ENCODE assay signal across 13 mouse cellular contexts in genomic region chr4:56375745-56376144, GRCm38 (mm10).
A peak's percentile ranks its signal among the peaks of the same experiment; 100 is the strongest.
DNase-seq lines count a peak whose midpoint lies in the region; ATAC-seq and TF ChIP-seq lines count a peak whose summit lies in the region.
"Had no signal": no experiment of that assay in that cellular context is flagged by ENCODE, and none has a peak within 500 bp of the region (broad histone marks: within the 10 kb centered on the region; RNA-seq: fewer than 3 reads in every experiment).

No protein-coding gene starts in this region.

- H3K9me3 ChIP-seq in heart, embryonic 15.5 days (replicated peaks): no peaks in the 10 kb centered on the region
- no peaks in the 10 kb centered on the region for H3K9me3 ChIP-seq in midbrain, embryonic 16.5 days (replicated peaks; ENCODE audit: control insufficient read depth, low read length, poor library complexity, severe bottlenecking)
- no peaks in the 10 kb centered on the region for H3K9me3 ChIP-seq in midbrain, embryonic 15.5 days
- no peaks in the 10 kb centered on the region for H3K9me3 ChIP-seq in stomach, postnatal 0 days (ENCODE audit: control insufficient read depth, low read length)
- no peaks in the 10 kb centered on the region for H3K9me3 ChIP-seq in forebrain, embryonic 12.5 days
- H3K9me3 ChIP-seq: embryonic facial prominence, embryonic 12.5 days; forebrain, embryonic 15.5 days; midbrain, embryonic 12.5 days had no signal

- H3K79me2 ChIP-seq in heart, adult 2 months (replicated peaks; ENCODE audit: control insufficient read depth, insufficient read depth, low read length): no peaks in the 10 kb centered on the region

- H3K4me2 ChIP-seq in heart, embryonic 15.5 days: peak overlapping the region; percentile 21; the same call in 1 of the 2 replicates
- no peak overlapping the region for H3K4me2 ChIP-seq in midbrain, embryonic 16.5 days (ENCODE audit: low read length)
- no peak overlapping the region for H3K4me2 ChIP-seq in midbrain, embryonic 15.5 days
- H3K4me2 ChIP-seq in stomach, postnatal 0 days (replicated peaks; ENCODE audit: low read depth): no peak overlapping the region
- H3K4me2 ChIP-seq in forebrain, embryonic 12.5 days: no peak overlapping the region
- H3K4me2 ChIP-seq: embryonic facial prominence, embryonic 12.5 days; forebrain, embryonic 15.5 days; liver, embryonic 11.5 days; midbrain, embryonic 12.5 days had no signal

- ATAC-seq in heart, embryonic 15.5 days (replicated peaks; ENCODE audit: insufficient number of reproducible peaks, insufficient read depth, low FRiP score, low read depth): no peak
- ATAC-seq in midbrain, embryonic 16.5 days: peak; percentile 48; the same call in 1 of the 2 replicates
- no peak for ATAC-seq in midbrain, embryonic 15.5 days (replicated peaks)
- ATAC-seq in stomach, postnatal 0 days (ENCODE audit: low FRiP score, low TSS enrichment): no peak
- no peak for ATAC-seq in forebrain, embryonic 12.5 days (ENCODE audit: low FRiP score)
- ATAC-seq: forebrain, embryonic 15.5 days had no signal

- H3K27ac ChIP-seq in heart, embryonic 15.5 days: peak overlapping the region; percentile 33; the same call in 1 of the 2 replicates
- no peak overlapping the region for H3K27ac ChIP-seq in heart, adult 2 months
- H3K27ac ChIP-seq in midbrain, embryonic 16.5 days (ENCODE audit: low read length): no peak overlapping the region
- no peak overlapping the region for H3K27ac ChIP-seq in midbrain, embryonic 15.5 days
- H3K27ac ChIP-seq in embryonic fibroblast, embryonic 13.5 days (ENCODE audit: insufficient read depth, low read length): peak overlapping the region; percentile 57; the same call in 1 of the 2 replicates
- H3K27ac ChIP-seq in stomach, postnatal 0 days (replicated peaks): 0 out of 2 replicates have a peak overlapping the region, but pooled peaks have one; percentile 8
- no peak overlapping the region for H3K27ac ChIP-seq in forebrain, embryonic 12.5 days
- H3K27ac ChIP-seq: embryonic facial prominence, embryonic 12.5 days; forebrain, embryonic 15.5 days; midbrain, embryonic 12.5 days had no signal

- H3K4me3 ChIP-seq in heart, embryonic 15.5 days: no peak overlapping the region
- no peak overlapping the region for H3K4me3 ChIP-seq in heart, adult 2 months
- no peak overlapping the region for H3K4me3 ChIP-seq in midbrain, embryonic 16.5 days (ENCODE audit: low read depth, low read length)
- no peak overlapping the region for H3K4me3 ChIP-seq in midbrain, embryonic 15.5 days
- no peak overlapping the region for H3K4me3 ChIP-seq in embryonic fibroblast, embryonic 13.5 days (ENCODE audit: insufficient read depth, low read length)
- no peak overlapping the region for H3K4me3 ChIP-seq in stomach, postnatal 0 days (ENCODE audit: low read depth, low read length)
- no peak overlapping the region for H3K4me3 ChIP-seq in forebrain, embryonic 12.5 days (replicated peaks)
- H3K4me3 ChIP-seq: embryonic facial prominence, embryonic 12.5 days; forebrain, embryonic 15.5 days; midbrain, embryonic 12.5 days had no signal

- peaks cover 9% of the 10 kb centered on the region; the same call in 1 of the 2 replicates for H3K4me1 ChIP-seq in heart, embryonic 15.5 days (replicated peaks)
- no peaks in the 10 kb centered on the region for H3K4me1 ChIP-seq in heart, adult 2 months (ENCODE audit: control insufficient read depth, insufficient read depth, low read length)
- no peaks in the 10 kb centered on the region for H3K4me1 ChIP-seq in midbrain, embryonic 16.5 days (ENCODE audit: control insufficient read depth, insufficient read depth, low read length)
- no peaks in the 10 kb centered on the region for H3K4me1 ChIP-seq in midbrain, embryonic 15.5 days
- H3K4me1 ChIP-seq in embryonic fibroblast, embryonic 13.5 days (ENCODE audit: control insufficient read depth, insufficient read depth, low read length): peaks cover 17% of the 10 kb centered on the region
- no peaks in the 10 kb centered on the region for H3K4me1 ChIP-seq in stomach, postnatal 0 days (replicated peaks; ENCODE audit: control insufficient read depth, insufficient read depth)
- H3K4me1 ChIP-seq in forebrain, embryonic 12.5 days: no peaks in the 10 kb centered on the region
- H3K4me1 ChIP-seq: forebrain, embryonic 15.5 days; midbrain, embryonic 12.5 days had no signal

- no peaks in the 10 kb centered on the region for H3K27me3 ChIP-seq in heart, embryonic 15.5 days
- no peaks in the 10 kb centered on the region for H3K27me3 ChIP-seq in heart, adult 2 months (ENCODE audit: control insufficient read depth, insufficient read depth, low read length)
- H3K27me3 ChIP-seq in midbrain, embryonic 16.5 days (ENCODE audit: control insufficient read depth, insufficient read depth, low read depth, low read length): no peaks in the 10 kb centered on the region
- no peaks in the 10 kb centered on the region for H3K27me3 ChIP-seq in midbrain, embryonic 15.5 days (replicated peaks)
- no peaks in the 10 kb centered on the region for H3K27me3 ChIP-seq in stomach, postnatal 0 days (ENCODE audit: control insufficient read depth, insufficient read depth, low read length)
- H3K27me3 ChIP-seq in forebrain, embryonic 12.5 days: no peaks in the 10 kb centered on the region
- H3K27me3 ChIP-seq: embryonic facial prominence, embryonic 12.5 days; forebrain, embryonic 15.5 days; midbrain, embryonic 12.5 days had no signal

- no peak overlapping the region for H3K9ac ChIP-seq in heart, embryonic 15.5 days
- no peak overlapping the region for H3K9ac ChIP-seq in heart, adult 2 months (ENCODE audit: low read depth, low read length)
- H3K9ac ChIP-seq in midbrain, embryonic 16.5 days (ENCODE audit: low read depth, low read length): no peak overlapping the region
- no peak overlapping the region for H3K9ac ChIP-seq in midbrain, embryonic 15.5 days
- H3K9ac ChIP-seq in stomach, postnatal 0 days (ENCODE audit: low read length): no peak overlapping the region
- no peak overlapping the region for H3K9ac ChIP-seq in forebrain, embryonic 12.5 days
- H3K9ac ChIP-seq: embryonic facial prominence, embryonic 12.5 days; forebrain, embryonic 15.5 days; midbrain, embryonic 12.5 days had no signal

- no peak for TF ChIP-seq EP300 in heart, adult 2 months (IDR thresholded peaks at IDR 0.05; ENCODE audit: insufficient read depth, low read depth, low read length)
- no peak for TF ChIP-seq EP300 in stomach, postnatal 0 days (optimal IDR thresholded peaks at IDR 0.05)

- TF ChIP-seq CTCF in heart, adult 2 months (IDR thresholded peaks at IDR 0.05): no peak
- TF ChIP-seq CTCF in embryonic fibroblast, embryonic 13.5 days (IDR thresholded peaks at IDR 0.05; ENCODE audit: borderline replicate concordance, insufficient read depth, low read length): no peak
- no peak for TF ChIP-seq CTCF in stomach, postnatal 0 days (IDR thresholded peaks at IDR 0.05; ENCODE audit: low read depth)

- intact Hi-C loops in heart, adult 2 months (cut with DNase I): no loop called here

- TF ChIP-seq POLR2A in heart, adult 2 months (IDR thresholded peaks at IDR 0.05; ENCODE audit: insufficient read depth, low read depth, low read length): no peak
- TF ChIP-seq POLR2A in embryonic fibroblast, embryonic 13.5 days (IDR thresholded peaks at IDR 0.05; ENCODE audit: low read depth, low read length): no peak

- no peak for DNase-seq in heart, adult 2 months
- DNase-seq in stomach, postnatal 0 days (ENCODE audit: low spot score): no peak
- DNase-seq: kidney, adult 9 months; lung, postnatal 10 days had no signal

- WGBS in heart, embryonic 15.5 days: 20% methylated on average over 5 of the region's 5 CpGs
- 51% methylated on average over 5 of the region's 5 CpGs for WGBS in heart, adult 2 months
- WGBS in midbrain, embryonic 16.5 days: 49% methylated on average over 5 of the region's 5 CpGs
- WGBS in midbrain, embryonic 15.5 days: 56% methylated on average over 5 of the region's 5 CpGs
- 58% methylated on average over 5 of the region's 5 CpGs for WGBS in stomach, postnatal 0 days
- WGBS in forebrain, embryonic 12.5 days: 55% methylated on average over 5 of the region's 5 CpGs

- H3K36me3 ChIP-seq in heart, embryonic 15.5 days: no peaks in the 10 kb centered on the region
- no peaks in the 10 kb centered on the region for H3K36me3 ChIP-seq in heart, adult 2 months (ENCODE audit: control insufficient read depth, insufficient read depth, low read length)
- no peaks in the 10 kb centered on the region for H3K36me3 ChIP-seq in midbrain, embryonic 16.5 days (ENCODE audit: control insufficient read depth, insufficient read depth, low read length)
- H3K36me3 ChIP-seq in midbrain, embryonic 15.5 days (replicated peaks): no peaks in the 10 kb centered on the region
- H3K36me3 ChIP-seq in stomach, postnatal 0 days (ENCODE audit: control insufficient read depth, insufficient read depth, low read length): no peaks in the 10 kb centered on the region
- no peaks in the 10 kb centered on the region for H3K36me3 ChIP-seq in forebrain, embryonic 12.5 days (replicated peaks)
- H3K36me3 ChIP-seq: embryonic facial prominence, embryonic 12.5 days; forebrain, embryonic 15.5 days; midbrain, embryonic 12.5 days had no signal

Comparison
In these comparisons a context has a peak if more than half of its experiments do, and no peak if none do; other contexts are left out.
1. H3K27ac ChIP-seq: peak in heart, embryonic 15.5 days (single experiment), embryonic fibroblast, embryonic 13.5 days (single experiment) and stomach, postnatal 0 days (single experiment); none in heart, adult 2 months (single experiment), midbrain, embryonic 16.5 days (single experiment), midbrain, embryonic 15.5 days (single experiment) and forebrain, embryonic 12.5 days (single experiment).